Mouse (Mus musculus): ENCODE data around the gene Vmn1r44. TPM values are rescaled to one million over a fixed set of nuclear protein-coding genes. Genes with fewer than 3 reads are reported as not detected.
"Not testable (repeated sequence)": the region's sequence is repeated elsewhere in the genome, so short reads cannot be mapped to it uniquely, and the experiment has no call there.

Vmn1r44 gene
- polyA plus RNA-seq (2016; fragmentation: Nextera tagmentation; extraction: Ambion mirVana): not detected in 2 replicates

DNA sequence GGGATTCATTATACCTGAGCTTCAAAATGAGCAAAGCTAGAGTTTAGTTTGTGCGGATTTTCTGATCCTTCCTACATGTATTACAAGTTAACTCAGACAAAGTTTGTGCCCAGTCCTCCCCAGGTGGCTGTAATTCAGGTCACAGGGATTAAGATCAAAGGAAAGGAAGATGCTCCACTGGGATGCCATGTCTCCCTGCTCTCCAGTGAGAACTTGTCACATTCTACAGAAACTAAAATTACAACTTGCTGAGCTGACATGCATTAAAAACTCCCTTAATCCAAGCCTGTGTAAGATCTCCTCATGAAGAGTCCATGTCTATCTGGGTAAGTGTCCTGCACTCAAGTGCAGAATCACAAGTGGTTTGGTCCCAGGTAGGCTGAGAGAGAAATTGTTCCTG lies at the start of gene Vmn1r44:
TSS of gene Vmn1r44 (plus strand) at position 301 of the 400 bp plus-strand sequence.
- no peak within 1 kb of the TSS for H3K4me3 ChIP-seq
- H3K27me3 ChIP-seq (ENCODE audit: poor library complexity, severe bottlenecking): no peaks in the 10 kb centered on the region
- H3K27ac ChIP-seq: no peak within 1 kb of the TSS
- 88% methylated on average over 1 of the region's 1 CpGs for WGBS
- DNase-seq (ENCODE audit: extremely low spot score, low spot score): no peak
- H3K36me3 ChIP-seq (replicated peaks): no peaks in the 10 kb centered on the region
- H3K9me3 ChIP-seq: peaks cover 14% of the 10 kb centered on the region
- no peaks in the 10 kb centered on the region for H3K4me1 ChIP-seq

DNA sequence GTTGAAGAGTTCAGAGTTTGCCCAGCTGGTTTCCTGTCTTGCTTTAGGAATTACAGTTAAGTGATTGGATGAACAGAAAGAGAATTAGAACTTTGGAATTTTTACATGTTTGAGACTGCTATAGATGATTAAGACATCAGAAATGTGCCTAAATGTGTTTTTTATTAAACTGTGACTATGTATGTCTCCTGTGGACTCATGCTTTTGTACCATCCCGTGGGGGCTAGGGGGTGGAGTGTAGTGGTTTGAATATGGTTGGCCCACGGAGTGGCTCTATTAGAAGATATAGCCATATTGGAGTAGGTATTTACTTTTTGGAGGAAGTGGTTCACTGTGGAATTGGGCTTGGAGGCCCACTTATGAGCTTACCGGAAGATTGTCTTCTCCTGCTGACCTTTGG lies 25.9 kb upstream of the Vmn1r44 start:
- H3K4me1 ChIP-seq: no peaks in the 10 kb centered on the region
- H3K27ac ChIP-seq: no peak overlapping the region
- peaks cover 40% of the 10 kb centered on the region for H3K9me3 ChIP-seq
- no peak for DNase-seq (ENCODE audit: extremely low spot score, low spot score)
- no peak overlapping the region for H3K4me3 ChIP-seq
- H3K27me3 ChIP-seq (ENCODE audit: poor library complexity, severe bottlenecking): no peaks in the 10 kb centered on the region
- WGBS: 83% methylated on average over 3 of the region's 3 CpGs
- H3K36me3 ChIP-seq (replicated peaks): no peaks in the 10 kb centered on the region

DNA sequence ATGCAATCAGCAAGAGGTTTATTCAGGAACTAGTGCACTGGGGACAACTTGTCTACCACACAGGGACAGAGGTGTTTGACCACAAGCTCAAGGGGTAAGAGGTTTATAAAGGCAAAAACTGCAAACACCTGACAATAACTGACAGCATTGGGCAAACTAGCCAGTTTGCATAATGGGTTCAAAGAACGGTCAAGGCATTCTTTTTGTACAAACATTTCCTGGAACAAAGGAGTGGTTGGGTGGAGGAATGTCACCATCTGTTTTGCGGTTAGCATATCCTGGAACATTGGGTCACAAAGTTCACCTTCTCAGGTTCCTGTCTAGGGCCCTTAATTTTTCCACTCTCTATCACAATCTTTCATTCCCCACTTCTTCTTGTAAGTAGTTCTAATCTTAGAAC lies 23.6 kb upstream of the Vmn1r44 start:
- DNase-seq (ENCODE audit: extremely low spot score, low spot score): no peak
- no peak overlapping the region for H3K4me3 ChIP-seq
- peaks cover 52% of the 10 kb centered on the region for H3K9me3 ChIP-seq
- H3K4me1 ChIP-seq: no peaks in the 10 kb centered on the region
- H3K27ac ChIP-seq: no peak overlapping the region
- no peaks in the 10 kb centered on the region for H3K27me3 ChIP-seq (ENCODE audit: poor library complexity, severe bottlenecking)
- H3K36me3 ChIP-seq (replicated peaks): no peaks in the 10 kb centered on the region
- 90% methylated on average over 2 of the region's 2 CpGs for WGBS

DNA sequence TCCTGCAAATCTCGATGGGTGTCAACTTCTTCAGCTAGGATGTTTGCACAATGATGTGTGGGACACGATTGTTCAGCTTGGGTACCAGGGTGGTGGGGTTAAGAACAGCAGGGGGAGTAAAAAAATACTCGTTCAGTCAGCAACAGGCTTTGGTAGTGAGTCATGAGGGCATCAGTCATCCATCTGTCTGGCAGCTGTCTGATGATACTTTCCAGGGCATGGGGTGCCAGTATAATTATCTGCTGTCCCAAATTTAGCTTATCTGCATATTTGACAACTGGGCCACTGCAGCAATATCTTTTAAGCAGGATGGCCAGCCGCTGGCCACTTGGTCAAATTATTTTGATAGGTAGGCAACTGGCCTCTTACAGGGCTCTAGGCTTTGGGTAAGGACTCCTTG lies 19.7 kb upstream of the Vmn1r44 start:
- Histone ChIP-seq H3K4me1 (no peaks in the 10 kb centered on the region), H3K27ac (no peak overlapping the region), H3K9me3 (peaks cover 55% of the 10 kb centered on the region), H3K27me3 (ENCODE audit: poor library complexity, severe bottlenecking) (no peaks in the 10 kb centered on the region), H3K36me3 (replicated peaks) (no peaks in the 10 kb centered on the region), H3K4me3 (no peak overlapping the region)
- DNase-seq (ENCODE audit: extremely low spot score, low spot score): no peak
- 80% methylated on average over 4 of the region's 4 CpGs for WGBS

DNA sequence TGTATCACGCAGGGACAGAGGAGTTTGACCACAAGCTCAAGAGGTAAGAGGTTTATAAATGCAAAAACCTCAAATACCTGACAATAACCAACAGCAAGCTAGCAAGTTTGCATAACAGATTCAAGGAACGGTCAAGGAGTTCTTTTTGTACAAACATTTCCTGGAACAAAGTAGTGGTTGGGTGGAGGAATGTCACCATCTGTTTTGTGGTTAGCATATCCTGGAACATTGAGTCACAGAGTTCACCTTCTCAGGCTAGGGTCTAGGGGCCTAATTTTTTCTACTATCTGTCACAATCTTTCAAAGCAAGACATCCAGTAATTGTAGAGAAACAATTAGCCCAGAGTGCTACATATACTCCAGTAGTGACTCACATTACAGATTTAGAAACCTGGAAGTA lies 16.2 kb upstream of the Vmn1r44 start:
- H3K9me3 ChIP-seq: peaks cover 40% of the 10 kb centered on the region
- H3K27ac ChIP-seq: no peak overlapping the region
- no peaks in the 10 kb centered on the region for H3K36me3 ChIP-seq (replicated peaks)
- DNase-seq (ENCODE audit: extremely low spot score, low spot score): no peak
- no peak overlapping the region for H3K4me3 ChIP-seq
- H3K27me3 ChIP-seq (ENCODE audit: poor library complexity, severe bottlenecking): no peaks in the 10 kb centered on the region
- H3K4me1 ChIP-seq: no peaks in the 10 kb centered on the region
- 96% methylated on average over 2 of the region's 2 CpGs for WGBS

DNA sequence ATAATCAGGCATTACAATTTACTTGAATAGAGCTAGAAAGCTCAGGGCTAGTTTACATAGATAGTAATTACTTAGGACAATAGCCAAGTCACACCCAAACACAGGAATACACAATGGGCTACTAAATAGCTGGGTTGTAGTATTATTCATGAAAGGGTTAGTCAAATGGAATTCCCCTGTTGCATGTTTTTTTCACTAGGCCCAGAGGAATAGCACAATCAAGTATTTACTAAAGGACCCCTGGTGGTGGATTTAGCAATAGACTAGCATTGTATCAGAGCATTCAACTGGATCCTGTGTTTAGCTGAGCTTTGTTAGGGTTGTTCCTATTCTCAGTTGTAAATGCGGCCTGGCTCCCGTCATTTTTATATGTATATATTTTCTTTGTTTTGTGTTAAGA lies 15.5 kb upstream of the Vmn1r44 start:
- 68% methylated on average over 2 of the region's 2 CpGs for WGBS

DNA sequence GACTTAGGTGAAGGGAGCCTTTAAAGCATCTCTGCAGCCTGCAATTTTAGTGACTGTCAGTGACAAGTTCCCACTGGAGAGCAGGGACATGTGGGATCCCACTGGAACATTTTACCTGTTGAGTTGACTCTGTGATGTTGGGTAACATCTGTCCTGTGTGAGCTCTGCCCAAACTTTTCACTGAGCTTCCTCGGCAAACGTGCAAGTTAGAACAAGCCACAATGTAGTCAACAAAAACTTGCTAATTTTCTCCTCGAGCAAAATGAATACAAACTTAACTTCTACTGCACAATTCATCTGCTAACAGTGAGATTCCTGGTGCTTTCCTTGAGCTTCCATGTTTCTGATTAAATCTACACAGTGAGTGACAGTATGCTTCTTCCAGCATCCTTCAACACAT lies 7.1 kb upstream of the Vmn1r44 start, which contains the start of the genes Vmn1r42 and Vmn1r43:
TSS of gene Vmn1r42 (minus strand) at position 101 of the 400 bp plus-strand sequence.
TSS of gene Vmn1r43 (minus strand) at position 101 of the 400 bp plus-strand sequence.
- not testable (repeated sequence) for H3K36me3 ChIP-seq (replicated peaks); H3K4me3 ChIP-seq; H3K4me1 ChIP-seq; DNase-seq (ENCODE audit: extremely low spot score, low spot score); H3K27ac ChIP-seq; H3K27me3 ChIP-seq (ENCODE audit: poor library complexity, severe bottlenecking)
- WGBS: 83% methylated on average over 3 of the region's 3 CpGs
- peaks cover 21% of the 10 kb centered on the region for H3K9me3 ChIP-seq

More for the DNA sequence above, 15.5 kb upstream of the Vmn1r44 start:
- Histone ChIP-seq H3K36me3 (replicated peaks) (no peaks in the 10 kb centered on the region), H3K27ac (no peak overlapping the region), H3K4me3 (no peak overlapping the region), H3K27me3 (ENCODE audit: poor library complexity, severe bottlenecking) (no peaks in the 10 kb centered on the region), H3K4me1 (no peaks in the 10 kb centered on the region), H3K9me3 (peaks cover 36% of the 10 kb centered on the region)
- DNase-seq (ENCODE audit: extremely low spot score, low spot score): no peak

DNA sequence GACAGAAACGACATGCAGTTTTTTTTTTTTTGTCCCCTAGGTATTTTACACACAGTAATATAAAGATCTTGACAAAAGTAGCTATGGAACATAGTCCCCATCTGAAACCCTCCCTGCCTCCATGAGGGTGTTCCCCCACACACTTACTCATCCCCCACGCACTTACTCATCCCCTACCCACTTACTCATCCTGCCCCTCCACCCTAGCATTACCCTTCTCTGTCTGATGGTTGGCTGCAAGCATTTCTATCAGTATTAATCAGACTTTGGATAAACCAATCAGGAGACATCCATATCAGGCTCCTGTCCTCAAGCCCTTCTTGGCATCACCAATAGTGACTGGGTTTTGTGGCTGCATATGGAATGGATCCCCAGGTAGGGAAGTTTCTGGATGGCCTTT lies 6.5 kb upstream of the Vmn1r44 start:
- Histone ChIP-seq H3K4me3 (no peak overlapping the region), H3K27me3 (ENCODE audit: poor library complexity, severe bottlenecking) (no peaks in the 10 kb centered on the region), H3K9me3 (peaks cover 21% of the 10 kb centered on the region), H3K4me1 (no peaks in the 10 kb centered on the region), H3K27ac (no peak overlapping the region), H3K36me3 (replicated peaks) (no peaks in the 10 kb centered on the region)
- WGBS: 73% methylated on average over 2 of the region's 2 CpGs
- no peak for DNase-seq (ENCODE audit: extremely low spot score, low spot score)

DNA sequence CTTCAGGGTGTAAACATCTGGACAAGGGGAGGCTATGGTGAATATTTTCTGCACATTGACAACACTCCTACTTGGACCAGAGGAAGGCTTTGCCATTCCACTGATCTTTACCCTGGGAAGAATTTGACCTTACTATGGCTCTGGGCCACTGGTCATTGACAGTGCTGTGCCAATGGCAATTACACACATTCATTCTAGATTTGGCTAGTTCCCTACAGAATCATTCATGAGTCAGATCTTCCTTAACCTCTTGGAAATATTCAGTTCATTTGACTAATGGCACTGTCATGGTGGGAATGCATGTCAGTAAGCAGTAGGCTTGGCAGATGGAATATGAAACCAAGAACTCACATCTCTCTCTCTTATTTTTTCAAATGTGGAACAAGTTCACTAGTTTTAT lies 2.6 kb upstream of the Vmn1r44 start:
- Histone ChIP-seq H3K4me3 (no peak overlapping the region), H3K4me1 (no peaks in the 10 kb centered on the region), H3K27me3 (ENCODE audit: poor library complexity, severe bottlenecking) (no peaks in the 10 kb centered on the region), H3K9me3 (peaks cover 21% of the 10 kb centered on the region), H3K27ac (no peak overlapping the region), H3K36me3 (replicated peaks) (no peaks in the 10 kb centered on the region)
- DNase-seq (ENCODE audit: extremely low spot score, low spot score): no peak

DNA sequence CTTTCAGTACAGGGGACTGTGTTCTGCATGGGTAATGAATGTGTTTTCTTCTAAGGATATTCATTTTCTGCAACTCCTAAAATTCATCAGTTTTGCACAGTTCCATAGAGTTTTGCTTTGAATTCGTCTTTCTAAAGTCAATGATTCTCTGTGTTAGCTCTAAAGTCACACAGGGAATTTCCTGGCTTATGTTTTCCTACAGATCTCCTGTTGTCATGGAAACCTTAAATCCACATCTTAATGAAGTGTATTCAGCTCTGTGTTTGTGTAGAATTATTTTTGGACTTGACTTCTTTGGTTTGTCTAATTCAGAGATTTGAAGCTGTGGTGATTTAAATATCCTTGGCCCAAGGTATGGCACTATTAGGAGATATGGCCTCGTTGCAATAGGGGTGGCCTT lies 352 bp downstream of the Vmn1r44 start:
- H3K36me3 ChIP-seq (replicated peaks): no peaks in the 10 kb centered on the region
- no peaks in the 10 kb centered on the region for H3K27me3 ChIP-seq (ENCODE audit: poor library complexity, severe bottlenecking)
- WGBS: 72% methylated on average over 2 of the region's 2 CpGs
- no peaks in the 10 kb centered on the region for H3K4me1 ChIP-seq
- peaks cover 11% of the 10 kb centered on the region; the same call in 1 of the 2 replicates for H3K9me3 ChIP-seq
- H3K4me3 ChIP-seq: no peak overlapping the region
- no peak overlapping the region for H3K27ac ChIP-seq
- no peak for DNase-seq (ENCODE audit: extremely low spot score, low spot score)

DNA sequence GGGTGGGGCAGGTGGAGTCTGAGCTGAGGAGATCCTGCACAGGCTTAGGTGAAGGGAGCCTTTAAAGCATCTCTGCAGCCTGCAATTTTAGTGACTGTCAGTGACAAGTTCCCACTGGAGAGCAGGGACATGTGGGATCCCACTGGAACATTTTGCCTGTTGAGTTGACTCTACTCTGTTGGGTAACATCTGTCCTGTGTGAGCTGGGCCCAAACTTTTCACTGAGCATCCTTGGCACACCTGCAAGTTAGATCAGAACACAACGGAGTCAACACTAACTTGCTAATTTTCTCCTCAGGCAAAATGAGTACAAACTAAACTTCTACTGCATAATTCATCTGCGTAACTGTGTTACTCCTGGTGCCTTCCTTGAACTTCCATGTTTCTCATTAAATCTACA lies 57.0 kb downstream of the Vmn1r44 start, which contains the start of gene Vmn1r45:
TSS of gene Vmn1r45 (minus strand) at position 101 of the 400 bp plus-strand sequence.
- DNase-seq (ENCODE audit: extremely low spot score, low spot score); H3K4me1 ChIP-seq; H3K27me3 ChIP-seq (ENCODE audit: poor library complexity, severe bottlenecking); H3K4me3 ChIP-seq; H3K27ac ChIP-seq; H3K36me3 ChIP-seq (replicated peaks): not testable (repeated sequence)
- H3K9me3 ChIP-seq: peaks cover 14% of the 10 kb centered on the region; the same call in 1 of the 2 replicates
- WGBS: 83% methylated on average over 2 of the region's 2 CpGs

DNA sequence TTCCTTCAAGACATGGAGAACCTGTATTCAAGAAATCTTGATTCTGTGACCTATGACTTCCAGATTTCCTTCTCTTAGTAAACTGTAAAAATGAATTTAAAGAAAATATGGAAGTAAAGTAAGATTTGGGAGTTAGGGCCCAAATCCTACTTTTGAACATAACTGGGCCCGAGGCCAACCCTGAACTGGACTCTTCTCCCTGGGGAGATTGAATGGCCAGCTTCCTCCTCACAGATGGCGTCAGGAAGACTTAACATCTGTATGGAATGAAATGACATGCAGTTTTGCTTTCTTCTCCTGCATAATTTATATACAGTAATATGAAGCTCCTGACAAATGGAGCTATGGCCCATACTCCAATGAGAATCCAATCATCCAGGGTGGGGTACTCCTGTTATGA lies 57.5 kb downstream of the Vmn1r44 start:
- WGBS: 79% methylated on average over 2 of the region's 2 CpGs
- no peaks in the 10 kb centered on the region for H3K36me3 ChIP-seq (replicated peaks)
- no peaks in the 10 kb centered on the region for H3K4me1 ChIP-seq
- no peak overlapping the region for H3K27ac ChIP-seq
- H3K9me3 ChIP-seq: peaks cover 14% of the 10 kb centered on the region; the same call in 1 of the 2 replicates
- H3K4me3 ChIP-seq: no peak overlapping the region
- H3K27me3 ChIP-seq (ENCODE audit: poor library complexity, severe bottlenecking): no peaks in the 10 kb centered on the region
- DNase-seq (ENCODE audit: extremely low spot score, low spot score): no peak
